Mouse (Mus musculus) neural tube, postnatal 0 days (tissue): ENCODE measurements around the gene Atf7ip2. TPM values are rescaled to one million over a fixed set of nuclear protein-coding genes. Genes with fewer than 3 reads are reported as not detected.

ENCODE experiments used
- microRNA-seq: library from miRNA; unstranded; fragments of <30 nt; microRNA quantifications from one replicate; pipeline ENCODE4, GENCODE M21; 2016
- polyA plus RNA-seq: library from polyadenylated mRNA; unstranded; fragments of >200 nt; fragmentation: Nextera tagmentation; extraction: Ambion mirVana; gene quantifications from 2 replicates; pipeline ENCODE4 v1.2.1, GENCODE M21; 2015

Gene Atf7ip2
- polyA plus RNA-seq, result not detected in 2 replicates

DNA sequence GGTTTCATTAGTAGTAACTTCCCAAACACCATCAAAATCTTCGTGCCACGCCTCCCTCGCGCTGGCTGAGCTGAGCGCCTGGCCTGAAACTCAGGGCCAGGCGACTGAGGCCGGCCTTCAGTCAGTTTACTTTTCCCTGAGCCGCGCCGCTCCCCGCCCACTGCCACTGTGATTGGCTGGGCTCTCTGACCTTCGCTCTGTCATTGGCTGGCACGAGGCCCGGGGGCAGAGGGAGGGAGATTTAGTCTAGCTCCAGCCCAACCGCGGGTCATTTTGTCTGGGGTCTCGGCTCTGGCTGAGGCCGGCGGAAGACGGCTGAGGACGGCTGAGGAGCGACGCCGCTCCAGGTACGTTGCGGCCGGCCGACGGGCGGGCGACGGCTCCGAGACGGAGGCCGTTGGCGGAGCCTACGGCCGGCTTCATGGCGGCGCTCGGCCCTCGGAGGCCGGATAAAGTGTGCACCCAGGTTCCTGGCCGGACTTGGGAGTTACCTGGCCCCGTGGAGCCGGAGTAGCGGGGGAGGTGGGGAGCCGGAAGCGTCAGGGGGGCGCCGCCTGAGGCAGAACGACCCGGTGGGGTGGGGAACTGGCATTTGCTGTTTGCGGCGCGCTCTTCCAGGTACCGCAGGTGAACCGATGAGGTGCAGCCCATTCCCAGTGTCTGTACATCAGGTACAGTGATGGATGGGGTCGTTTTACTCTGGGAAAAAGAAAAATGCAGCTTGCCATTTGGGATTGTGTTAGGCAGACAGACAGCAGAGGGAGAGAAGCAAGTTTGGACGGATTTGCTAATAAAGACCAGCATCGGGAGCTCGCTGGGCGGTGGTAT is at the start of gene Atf7ip2:
Atf7ip2 (plus strand) TSS at position 34 of the 828 bp plus-strand sequence.

GRCm38 (mm10) chr16:10170005-10170404 is 22.5 kb upstream of the Atf7ip2 start, which contains the start of gene Rpl39l:
TSS of gene Rpl39l (plus strand) at chr16:10170226.

Small RNA genes within 50 kb of the gene (microRNA-seq; reads per million reads assigned to microRNA genes)
- not detected for gene Gm22932

Other genes with a start within 250 kb of the Atf7ip2 start
- gene Grin2a, start 197.2 kb upstream of the Atf7ip2 start, polyA plus RNA-seq, result 8.5 and 13.1 TPM in 2 replicates
- not detected in 2 replicates for gene Rpl39l, start 22.5 kb upstream of the Atf7ip2 start, polyA plus RNA-seq
- 30.4 and 31.1 TPM in 2 replicates for gene Emp2, start 121.3 kb downstream of the Atf7ip2 start, polyA plus RNA-seq
- gene Tekt5, start 202.8 kb downstream of the Atf7ip2 start, polyA plus RNA-seq, result 37.8 and 43.0 TPM in 2 replicates
- gene Nubp1, start 219.2 kb downstream of the Atf7ip2 start, polyA plus RNA-seq, result 35.6 and 42.3 TPM in 2 replicates